Mouse (Mus musculus): ENCODE data around the gene Pak6.

The Pak6 gene

GRCm38 (mm10) chr2:118665616-118666015 lies 2.5 kb downstream of the Pak6 start:
- DNase-seq: peak in 1 of 2 experiments; percentile 20

- no peak for DNase-seq
These were observed 4.1 kb downstream of the Pak6 start for GRCm38 (mm10) chr2:118667181-118667580.

GRCm38 (mm10) chr2:118669245-118669644 lies 6.1 kb downstream of the Pak6 start:
- peak; percentile 62 to 72 for DNase-seq

- no peak for DNase-seq
These were observed 6.7 kb downstream of the Pak6 start for GRCm38 (mm10) chr2:118669785-118670184.

GRCm38 (mm10) chr2:118671728-118672127 lies 8.6 kb downstream of the Pak6 start:
- DNase-seq: no peak

GRCm38 (mm10) chr2:118673686-118674465 lies 10.8 kb downstream of the Pak6 start:
- DNase-seq: no peak

- peak in 1 of 2 experiments; percentile 45 for DNase-seq
These were observed 11.4 kb downstream of the Pak6 start for GRCm38 (mm10) chr2:118674500-118674899.

GRCm38 (mm10) chr2:118676839-118677741 lies 14.0 kb downstream of the Pak6 start:
- DNase-seq: peak; percentile 67 to 75

GRCm38 (mm10) chr2:118677817-118678216 lies 14.7 kb downstream of the Pak6 start:
- DNase-seq: peak; percentile 60 to 76

- DNase-seq: peak; percentile 58 to 75
These were observed 16.5 kb downstream of the Pak6 start for GRCm38 (mm10) chr2:118679577-118679976.

- peak in 1 of 2 experiments; percentile 58 for DNase-seq
These were observed 17.8 kb downstream of the Pak6 start for GRCm38 (mm10) chr2:118680926-118681325.

- no peak for DNase-seq
These were observed 19.6 kb downstream of the Pak6 start for GRCm38 (mm10) chr2:118682544-118683260.

GRCm38 (mm10) chr2:118685088-118685487 lies 22.0 kb downstream of the Pak6 start:
- DNase-seq: no peak

GRCm38 (mm10) chr2:118686693-118687092 lies 23.6 kb downstream of the Pak6 start:
- DNase-seq: peak in 1 of 2 experiments; percentile 51

GRCm38 (mm10) chr2:118687791-118688190 lies 24.7 kb downstream of the Pak6 start:
- no peak for DNase-seq

GRCm38 (mm10) chr2:118689875-118690274 lies 26.8 kb downstream of the Pak6 start:
- no peak for DNase-seq

- peak in 1 of 2 experiments; percentile 24 for DNase-seq
These were observed 30.4 kb downstream of the Pak6 start for GRCm38 (mm10) chr2:118693370-118693966.

- DNase-seq: peak; percentile 42 to 55
These were observed 32.7 kb downstream of the Pak6 start for GRCm38 (mm10) chr2:118695677-118696232.

- peak in 1 of 2 experiments; percentile 21 for DNase-seq
These were observed 33.6 kb downstream of the Pak6 start for GRCm38 (mm10) chr2:118696451-118697308.

GRCm38 (mm10) chr2:118697311-118697877 lies 34.3 kb downstream of the Pak6 start:
- no peak for DNase-seq

- DNase-seq: peak in 1 of 2 experiments; percentile 38
These were observed 34.9 kb downstream of the Pak6 start for GRCm38 (mm10) chr2:118697955-118698354.
